Mouse (Mus musculus) ovary, postnatal 10 days (tissue): ENCODE data around the gene 1700017B05Rik.
"Not testable (repeated sequence)": the region's sequence is repeated elsewhere in the genome, so short reads cannot be mapped to it uniquely, and the experiment has no call there.

Source experiments
- DNase-seq: peaks from one replicate; pipeline ENCODE4 v3.0.0; 2022; ENCODE audit warnings: low spot score

1700017B05Rik gene

GRCm38 (mm10) chr9:57214500-57214899 lies 47.9 kb downstream of the 1700017B05Rik start:
- no peak for DNase-seq

- no peak for DNase-seq
These were observed 49.8 kb downstream of the 1700017B05Rik start for GRCm38 (mm10) chr9:57212448-57213222.

- no peak for DNase-seq
These were observed 53.1 kb downstream of the 1700017B05Rik start for GRCm38 (mm10) chr9:57209316-57209715.

- no peak for DNase-seq
These were observed 55.5 kb downstream of the 1700017B05Rik start for GRCm38 (mm10) chr9:57206896-57207295.

- not testable (repeated sequence) for DNase-seq
These were observed 58.8 kb downstream of the 1700017B05Rik start for GRCm38 (mm10) chr9:57203571-57203970.
